Mouse (Mus musculus) cerebellum, postnatal 14 days (tissue): ENCODE data around the gene Tfcp2l1.

ENCODE experiments used
- DNase-seq, 2 experiments: peaks; one replicate each; pipeline ENCODE4 v3.0.0; 2021; ENCODE audit warnings: mixed read lengths in 2 of 2

The Tfcp2l1 gene

GRCm38 (mm10) chr1:118658716-118659115, 31.0 kb downstream of the Tfcp2l1 start:
- DNase-seq = no peak

- DNase-seq = no peak
These were observed 33.2 kb downstream of the Tfcp2l1 start for GRCm38 (mm10) chr1:118660880-118661465.

- no peak for DNase-seq
These were observed 35.3 kb downstream of the Tfcp2l1 start for GRCm38 (mm10) chr1:118663062-118663461.

- no peak for DNase-seq
These were observed 39.8 kb downstream of the Tfcp2l1 start for GRCm38 (mm10) chr1:118667536-118667935.

- DNase-seq = peak; percentile 6 to 7
These were observed 44.5 kb downstream of the Tfcp2l1 start for GRCm38 (mm10) chr1:118672196-118672595.

- no peak for DNase-seq
These were observed 46.4 kb downstream of the Tfcp2l1 start for GRCm38 (mm10) chr1:118674176-118674575.

- no peak for DNase-seq
These were observed 54.2 kb downstream of the Tfcp2l1 start for GRCm38 (mm10) chr1:118681980-118682379.

GRCm38 (mm10) chr1:118683686-118684085, 55.9 kb downstream of the Tfcp2l1 start:
- no peak for DNase-seq

GRCm38 (mm10) chr1:118687726-118688125, 60.0 kb downstream of the Tfcp2l1 start:
- no peak for DNase-seq

- no peak for DNase-seq
These were observed 62.1 kb downstream of the Tfcp2l1 start for GRCm38 (mm10) chr1:118689830-118690229.

GRCm38 (mm10) chr1:118694436-118694835, 66.7 kb downstream of the Tfcp2l1 start:
- peak; percentile 56 to 74 for DNase-seq

GRCm38 (mm10) chr1:118697906-118698305, 70.2 kb downstream of the Tfcp2l1 start:
- DNase-seq = no peak

GRCm38 (mm10) chr1:118699118-118699890, 71.6 kb downstream of the Tfcp2l1 start:
- no peak for DNase-seq

- DNase-seq = no peak
These were observed 72.2 kb downstream of the Tfcp2l1 start for GRCm38 (mm10) chr1:118699961-118700360.

- no peak for DNase-seq
These were observed 83.9 kb downstream of the Tfcp2l1 start for GRCm38 (mm10) chr1:118711606-118712005.

GRCm38 (mm10) chr1:118716225-118716624, 88.5 kb downstream of the Tfcp2l1 start:
- DNase-seq = no peak

- no peak for DNase-seq
These were observed 90.3 kb downstream of the Tfcp2l1 start for GRCm38 (mm10) chr1:118718055-118718454.

GRCm38 (mm10) chr1:118719699-118720098, 92.0 kb downstream of the Tfcp2l1 start:
- DNase-seq = no peak

- no peak for DNase-seq
These were observed 92.8 kb downstream of the Tfcp2l1 start for GRCm38 (mm10) chr1:118720474-118721095.

GRCm38 (mm10) chr1:118727075-118727474, 99.3 kb downstream of the Tfcp2l1 start:
- DNase-seq = no peak

- no peak for DNase-seq
These were observed 101.1 kb downstream of the Tfcp2l1 start for GRCm38 (mm10) chr1:118728796-118729195.
